Mouse (Mus musculus) skeletal muscle tissue, adult 2 months (tissue): ENCODE results near the gene Nxn.
A peak's percentile ranks its signal among the peaks of the same experiment; 100 is the strongest.

Source experiments
- DNase-seq: peaks from one replicate; pipeline ENCODE4 v3.0.0-alpha.2; 2012; ENCODE audit warnings: low read depth, low spot score

Gene Nxn

DNA sequence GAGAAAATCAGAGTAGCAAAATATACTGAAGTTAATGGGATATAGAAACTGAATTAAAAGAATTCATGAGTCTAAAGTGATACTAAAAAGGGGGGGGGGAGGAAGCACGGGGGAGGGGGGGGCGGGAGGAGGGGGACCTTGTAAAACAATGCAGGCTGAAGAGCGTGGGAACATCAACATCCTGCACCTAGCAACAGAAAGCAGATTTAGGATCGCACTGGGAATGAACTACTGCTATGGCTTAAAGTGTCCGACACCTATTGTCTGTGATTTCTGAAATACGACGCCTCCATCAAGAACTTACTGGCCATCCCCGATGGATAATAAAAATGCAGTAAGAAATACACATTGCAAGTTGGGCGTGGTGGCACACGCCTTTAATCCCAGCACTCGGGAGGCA lies 95.6 kb downstream of the Nxn start:
- no peak for DNase-seq

- no peak for DNase-seq
Measured at GRCm38 (mm10) chr11:76300862-76301261, 98.1 kb downstream of the Nxn start.

DNA sequence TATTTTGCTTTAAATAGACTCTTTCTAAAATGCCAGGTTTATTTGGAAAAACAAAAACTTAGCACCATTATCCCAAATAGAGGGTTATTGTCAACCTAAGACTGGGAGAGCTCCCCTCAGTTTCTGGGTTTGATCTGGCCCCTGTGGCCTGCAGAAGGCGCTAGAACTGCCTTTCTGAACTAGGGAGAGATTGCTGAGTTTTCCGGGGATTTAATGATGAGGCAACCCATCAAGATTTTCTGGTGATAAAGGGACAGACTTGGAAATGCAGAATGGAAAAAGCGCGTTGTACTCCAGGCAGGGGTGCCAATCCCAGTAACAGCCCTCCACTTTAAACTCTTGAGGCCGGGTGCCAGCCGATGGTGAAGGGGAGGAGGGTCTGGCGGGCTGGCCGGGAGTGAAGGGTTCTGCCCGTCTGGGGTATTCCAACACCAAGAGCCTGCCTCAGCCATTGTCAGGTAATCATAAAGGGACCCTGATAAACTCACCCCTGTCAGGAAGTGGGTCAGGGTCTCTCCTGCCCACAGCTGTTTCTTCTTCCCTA lies 100.4 kb downstream of the Nxn start:
- DNase-seq, result no peak

DNA sequence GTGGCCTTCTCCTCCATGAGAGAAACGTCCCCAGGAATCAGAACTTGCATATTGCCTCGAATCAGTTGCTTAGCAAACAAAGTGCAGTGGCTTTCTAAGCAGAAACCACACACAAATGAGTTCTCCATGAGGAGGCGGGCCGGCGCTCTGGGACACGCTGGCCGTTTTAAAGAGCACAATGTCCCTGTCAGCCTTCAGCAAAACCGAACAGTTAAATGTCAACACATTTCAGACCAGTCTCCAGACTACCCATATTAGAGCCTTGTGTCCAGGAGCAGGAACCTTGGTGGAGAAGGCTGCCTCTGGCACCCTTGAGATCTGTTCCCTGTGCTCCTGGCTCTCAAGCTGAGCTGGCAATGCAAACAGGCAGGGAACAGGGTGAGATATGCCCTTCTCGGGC lies 101.7 kb downstream of the Nxn start:
- no peak for DNase-seq

DNA sequence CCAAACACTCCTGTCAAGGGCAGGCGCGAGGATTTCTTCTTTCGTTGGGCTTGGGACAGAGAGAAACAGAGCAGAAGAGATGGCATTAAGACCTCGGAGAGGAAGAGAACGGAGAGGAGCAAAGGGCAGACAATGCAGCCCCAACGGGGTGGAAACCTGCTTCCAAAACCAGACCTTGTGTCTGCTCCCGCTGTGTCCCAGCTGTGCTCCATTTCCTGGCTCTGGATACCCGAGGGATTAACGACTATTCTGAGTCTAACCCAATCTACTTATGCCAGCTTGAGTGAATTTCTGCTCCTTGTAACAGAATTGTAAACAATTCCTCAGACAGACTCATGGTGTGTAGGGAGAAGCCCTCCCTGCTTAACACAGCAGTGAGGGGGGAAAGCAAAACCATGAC lies 104.1 kb downstream of the Nxn start:
- no peak for DNase-seq

GRCm38 (mm10) chr11:76294078-76294477 lies 104.9 kb downstream of the Nxn start:
- no peak for DNase-seq

DNA sequence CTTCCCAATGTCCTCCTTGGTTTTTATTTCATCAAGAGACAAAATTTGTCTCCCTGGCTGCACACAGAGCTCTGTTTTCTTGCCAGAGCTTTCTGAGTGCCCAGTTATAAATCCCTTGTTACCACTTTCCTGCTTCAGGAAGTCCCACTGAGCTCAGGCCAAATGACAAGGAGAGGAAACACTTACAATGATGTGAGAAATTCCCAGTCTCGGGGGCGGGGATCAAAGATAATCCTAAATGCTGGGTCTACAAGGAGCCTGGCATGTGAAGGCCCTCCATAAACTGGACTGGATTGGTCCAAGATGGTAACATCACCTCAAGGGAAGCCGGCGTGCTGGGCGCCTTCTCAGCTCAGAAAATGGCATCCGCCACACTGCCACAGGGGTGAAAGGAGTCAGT lies 106.1 kb downstream of the Nxn start:
- no peak for DNase-seq

- DNase-seq, result peak; percentile 74
Measured at GRCm38 (mm10) chr11:76292398-76292797, 106.5 kb downstream of the Nxn start.

GRCm38 (mm10) chr11:76291960-76292359 lies 107.0 kb downstream of the Nxn start:
- DNase-seq, result no peak

- DNase-seq, result no peak
Measured at GRCm38 (mm10) chr11:76290367-76290766, 108.6 kb downstream of the Nxn start.

DNA sequence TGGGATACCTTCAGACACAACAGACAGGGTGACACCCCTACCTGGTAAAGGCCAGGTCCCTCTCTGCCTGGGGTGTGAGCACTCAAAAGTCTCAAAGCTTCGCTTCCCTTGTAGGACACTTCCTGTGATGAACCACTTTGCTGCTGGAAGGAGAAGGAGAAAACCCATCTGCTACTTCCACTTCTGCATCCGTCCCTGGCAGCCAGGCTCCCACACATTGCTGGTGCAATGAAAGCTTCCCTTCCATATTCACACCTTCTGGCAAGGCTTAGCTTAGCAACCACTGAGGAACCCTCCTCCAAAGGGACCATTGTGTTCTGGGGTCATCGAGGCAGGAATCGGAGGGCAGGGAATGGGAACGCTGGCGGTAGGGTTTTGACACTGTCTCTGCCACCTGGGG lies 110.3 kb downstream of the Nxn start:
- DNase-seq, result no peak

DNA sequence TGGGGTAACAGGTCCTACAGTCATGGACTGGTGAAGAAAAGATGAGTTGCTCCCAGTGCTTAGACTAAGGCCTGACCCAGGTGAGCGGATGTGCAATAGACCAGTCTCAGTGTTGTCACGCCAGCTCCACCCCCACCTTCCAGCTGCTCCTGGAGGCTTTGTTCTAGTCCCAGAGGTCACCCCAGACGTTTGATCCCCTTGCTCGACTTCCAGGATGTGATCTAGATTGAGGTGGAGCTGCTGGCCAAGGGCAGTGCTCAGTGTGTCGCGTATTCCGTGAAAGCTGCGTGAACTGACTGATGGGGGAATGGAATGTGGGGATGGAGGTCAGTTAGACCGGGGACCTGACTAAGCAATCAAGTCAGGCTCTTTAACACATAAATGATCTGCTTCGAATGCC lies 111.6 kb downstream of the Nxn start:
- DNase-seq, result no peak

DNA sequence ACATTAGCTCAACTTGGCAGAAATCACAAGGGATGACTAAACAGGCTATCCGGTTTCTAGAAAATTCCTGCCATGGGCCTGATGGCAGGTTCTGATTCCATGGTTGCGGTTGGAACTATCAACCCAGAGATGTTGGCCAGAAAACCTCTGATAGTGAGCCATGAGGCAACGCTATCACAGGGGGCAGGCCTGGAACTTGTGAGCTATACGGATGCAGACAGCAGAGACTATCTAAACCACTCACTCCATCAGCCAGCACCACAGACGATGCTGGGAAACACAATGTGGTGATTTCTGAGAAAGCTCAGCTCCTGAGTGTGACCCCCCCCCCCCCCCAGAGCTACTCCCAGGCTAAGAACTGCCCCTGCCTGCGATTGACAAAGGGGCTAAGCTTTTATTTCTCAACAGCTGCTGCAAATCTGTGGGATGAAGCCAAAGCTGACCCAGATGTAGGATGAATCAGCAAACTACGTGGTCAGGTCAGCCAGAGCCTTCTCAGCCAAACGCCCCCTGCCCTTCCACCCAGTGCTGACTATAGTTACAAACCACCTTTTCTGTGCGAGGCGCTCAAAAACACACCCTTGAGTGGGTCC lies 112.3 kb downstream of the Nxn start:
- DNase-seq, result no peak

DNA sequence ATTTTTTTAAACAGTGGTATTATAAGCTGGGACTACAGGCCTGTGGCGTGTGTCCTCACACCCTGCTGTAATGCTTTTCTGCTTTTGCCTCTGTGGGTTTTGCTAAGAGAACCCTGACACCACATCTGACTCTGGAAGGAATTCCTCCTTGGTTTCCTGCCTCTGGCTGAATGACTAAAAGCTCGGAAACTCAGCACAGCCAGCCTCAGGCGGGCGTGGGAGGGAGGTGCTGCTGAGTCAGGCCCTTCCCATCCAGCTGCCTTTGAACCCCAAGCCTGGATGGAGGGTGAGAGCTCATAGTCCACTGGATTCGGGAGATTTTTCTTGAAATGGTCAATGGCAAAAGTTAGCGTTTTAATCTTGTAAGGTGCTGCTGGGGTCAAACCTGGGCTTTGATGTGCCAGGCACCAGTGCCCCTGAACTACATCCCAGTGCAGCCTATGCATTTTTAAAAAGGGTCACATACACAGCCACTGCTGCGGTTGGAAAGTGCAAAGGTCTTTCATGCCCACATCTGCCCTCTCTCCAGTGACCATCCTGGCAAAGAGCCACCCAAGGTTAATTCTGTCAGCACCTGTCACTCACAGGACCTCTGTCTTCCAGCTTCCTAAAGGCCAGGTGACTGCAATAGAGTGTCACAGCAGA lies 113.4 kb downstream of the Nxn start:
- DNase-seq, result peak; percentile 44

GRCm38 (mm10) chr11:76283841-76284240 lies 115.1 kb downstream of the Nxn start:
- no peak for DNase-seq

- no peak for DNase-seq
Measured at GRCm38 (mm10) chr11:76279971-76280370, 119.0 kb downstream of the Nxn start.

GRCm38 (mm10) chr11:76278960-76279852 lies 119.7 kb downstream of the Nxn start:
- no peak for DNase-seq

DNA sequence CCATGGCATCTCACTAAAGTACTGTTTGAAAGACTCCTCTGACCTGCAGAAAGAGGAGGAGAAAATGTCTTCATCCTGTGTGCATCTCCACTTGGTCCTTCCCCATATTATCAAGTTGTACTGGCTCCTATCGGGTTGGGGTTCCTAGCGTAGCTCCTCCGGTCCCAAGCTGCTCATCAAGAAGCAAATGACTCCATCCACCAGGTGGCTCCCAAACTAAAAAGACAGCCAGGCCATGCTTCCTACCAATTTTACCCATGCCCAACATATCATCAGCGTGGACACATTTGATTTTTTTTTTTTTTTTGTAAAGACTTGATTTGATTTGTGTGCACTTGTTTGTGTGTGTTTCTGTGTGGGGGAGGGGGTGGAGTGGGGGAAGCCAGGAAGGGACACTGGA lies 126.5 kb downstream of the Nxn start:
- DNase-seq, result no peak

GRCm38 (mm10) chr11:76268521-76269065 lies 130.3 kb downstream of the Nxn start:
- no peak for DNase-seq

DNA sequence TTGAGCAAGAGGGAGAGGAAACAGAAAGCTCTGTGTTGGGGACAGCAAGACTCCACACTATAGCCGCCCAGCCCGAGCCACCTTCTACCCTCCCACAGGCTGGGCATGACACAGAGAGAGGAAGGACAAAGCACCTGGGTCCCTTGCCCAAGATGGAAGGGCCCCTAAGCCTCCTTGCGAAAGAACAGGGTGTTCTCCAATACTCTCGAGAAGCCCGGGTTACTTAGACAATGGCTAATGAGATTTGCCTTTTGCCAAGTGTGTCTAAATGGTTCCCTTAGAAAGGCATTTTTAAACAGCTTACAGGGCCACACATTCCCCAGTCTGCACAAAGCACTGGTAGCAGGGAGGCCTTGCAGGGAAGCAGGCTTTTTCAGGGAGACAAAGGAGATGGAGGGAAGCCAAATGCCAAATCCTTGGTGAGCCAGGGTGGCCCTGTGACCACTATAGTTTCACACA lies 130.9 kb downstream of the Nxn start:
- DNase-seq, result no peak

GRCm38 (mm10) chr11:76267550-76267949 lies 131.4 kb downstream of the Nxn start:
- no peak for DNase-seq
